Mouse (Mus musculus): ENCODE results near the gene Cbx4.

The Cbx4 gene

DNA sequence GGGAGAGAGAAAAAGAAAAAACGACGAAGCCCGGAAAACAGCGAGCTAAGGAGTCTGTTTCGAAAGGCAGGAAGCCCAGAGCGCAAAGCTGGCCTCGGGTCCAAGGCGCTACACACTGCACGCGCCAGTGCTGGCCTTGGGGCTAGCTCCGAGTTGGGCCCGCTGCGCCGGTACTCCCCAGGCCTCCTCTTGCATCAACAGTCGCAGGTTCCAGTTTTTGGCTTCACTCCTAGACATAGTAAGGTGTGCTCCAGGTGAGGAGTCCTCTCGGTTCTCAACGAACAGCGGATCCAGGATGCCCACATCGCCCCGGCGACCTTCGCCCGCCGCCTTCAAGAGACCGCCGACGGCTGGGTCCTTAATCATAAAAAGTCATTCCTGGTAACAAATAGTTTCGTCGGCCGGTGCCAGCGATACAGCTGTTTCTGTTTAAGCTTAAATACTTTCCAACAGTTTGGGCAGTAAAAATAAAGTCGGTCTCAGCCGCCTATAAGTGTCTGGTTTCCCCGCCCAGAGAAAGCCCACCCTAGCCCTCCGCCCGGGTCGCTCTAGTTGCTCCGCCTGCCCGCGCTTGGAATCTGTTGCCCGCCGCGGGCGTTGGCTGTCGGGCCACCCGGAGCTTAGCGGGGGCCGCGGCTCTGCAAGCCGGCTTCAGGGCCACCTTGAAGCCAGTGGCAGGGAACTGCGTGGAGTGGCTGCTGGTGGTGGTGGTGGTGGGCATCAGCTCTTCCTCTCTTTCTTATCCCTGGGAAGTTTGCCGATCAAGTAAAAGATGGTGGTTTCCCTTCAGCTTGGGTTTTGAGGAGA is 43.4 kb downstream of the Cbx4 start:
- no peak for DNase-seq (ENCODE audit: low read depth, low spot score)

DNA sequence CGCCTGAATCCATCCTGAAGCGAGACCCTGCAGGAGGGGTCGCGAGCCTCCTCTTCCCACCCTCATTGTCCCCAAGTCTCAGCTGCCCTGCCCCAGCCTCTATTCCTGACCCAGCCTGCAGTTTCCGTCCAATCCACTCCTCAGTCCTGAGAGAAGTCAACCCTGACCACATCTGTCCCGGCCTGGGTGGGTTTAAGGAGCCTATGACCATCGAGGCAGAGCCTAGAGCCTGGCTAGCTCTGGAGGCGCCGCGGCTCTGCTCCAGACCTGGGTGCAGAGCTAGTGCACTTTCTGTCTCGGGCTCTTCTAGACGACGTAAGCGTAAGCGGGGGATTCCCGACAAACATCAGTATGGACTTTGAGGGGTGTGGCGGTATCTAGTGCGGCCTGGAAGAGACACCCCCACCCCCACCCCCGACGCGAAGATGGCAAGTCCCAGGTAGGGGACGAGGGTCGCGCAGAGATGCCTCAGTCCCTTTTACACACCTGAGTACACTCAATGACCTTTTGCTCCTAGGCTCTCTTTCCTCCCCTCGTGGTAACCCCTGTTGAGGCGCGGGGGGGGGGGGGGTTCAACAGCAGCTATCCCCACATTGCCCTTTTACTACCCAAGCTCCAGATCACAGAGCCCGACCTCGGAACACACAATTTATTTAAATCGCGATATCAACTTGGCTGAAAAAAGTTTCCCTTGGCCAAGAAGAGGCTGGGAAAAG is 44.1 kb downstream of the Cbx4 start:
- no peak for DNase-seq (ENCODE audit: low read depth, low spot score)

DNA sequence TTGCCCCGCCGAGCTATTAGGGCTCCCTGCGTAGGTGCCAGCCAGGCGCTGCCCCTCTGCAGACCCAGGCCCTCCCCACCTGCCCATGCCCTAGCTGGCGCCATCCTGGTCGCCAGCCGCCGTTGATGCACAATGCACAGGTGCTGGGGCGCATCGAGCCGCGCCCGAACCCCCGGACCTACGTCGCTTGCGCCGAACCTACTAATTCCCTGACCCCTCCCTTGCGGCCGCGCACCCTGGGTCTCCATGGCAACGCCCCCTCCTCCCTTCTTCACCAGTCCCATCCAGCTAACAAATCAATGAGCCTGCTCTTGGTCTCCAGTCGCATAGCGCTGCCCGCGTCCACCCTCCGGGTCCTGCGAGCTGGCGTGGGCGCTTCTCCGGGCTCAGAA is 44.7 kb downstream of the Cbx4 start:
- peak; percentile 23 for DNase-seq (ENCODE audit: low read depth, low spot score)

DNA sequence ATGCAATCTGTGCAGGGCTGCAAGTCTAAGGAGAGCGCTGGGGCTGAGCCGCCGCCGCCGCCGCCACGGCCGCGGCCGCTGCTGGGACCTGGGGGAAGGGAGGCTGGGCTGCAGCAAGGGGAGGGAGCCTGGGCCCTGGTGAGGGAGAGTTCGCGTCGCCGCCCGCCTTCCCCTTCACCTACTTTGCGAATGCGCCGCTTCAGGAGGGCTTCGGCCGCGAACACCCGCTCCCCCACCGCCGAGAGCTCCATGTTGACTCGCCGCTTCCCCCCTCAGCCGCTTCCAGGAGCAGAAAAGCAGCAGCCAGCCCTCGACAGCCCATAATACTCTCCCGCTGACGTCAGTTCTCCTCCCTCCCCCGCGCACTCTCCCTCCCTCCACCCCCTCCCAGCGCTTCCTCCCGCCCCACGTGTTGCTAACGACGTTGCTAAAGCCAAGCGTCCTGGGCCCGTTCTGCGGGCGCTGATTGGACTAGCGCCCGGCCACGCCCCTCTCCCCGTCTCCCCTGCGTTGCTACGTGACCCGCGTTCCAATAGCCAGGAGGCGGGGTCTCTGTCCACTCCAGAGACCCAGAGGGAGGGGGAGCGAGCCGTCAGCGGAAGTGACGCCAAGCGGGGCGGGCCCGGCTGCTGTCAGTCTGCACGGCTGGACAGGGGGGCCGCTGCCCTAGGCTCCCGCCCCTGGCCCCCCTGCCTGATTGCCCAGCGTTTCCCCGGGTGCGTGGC is 45.3 kb downstream of the Cbx4 start, which contains the start of gene Cbx8:
Cbx8 (minus strand) TSS at position 370 of the 725 bp plus-strand sequence.
- peak; percentile 99 for DNase-seq (ENCODE audit: low read depth, low spot score)

DNA sequence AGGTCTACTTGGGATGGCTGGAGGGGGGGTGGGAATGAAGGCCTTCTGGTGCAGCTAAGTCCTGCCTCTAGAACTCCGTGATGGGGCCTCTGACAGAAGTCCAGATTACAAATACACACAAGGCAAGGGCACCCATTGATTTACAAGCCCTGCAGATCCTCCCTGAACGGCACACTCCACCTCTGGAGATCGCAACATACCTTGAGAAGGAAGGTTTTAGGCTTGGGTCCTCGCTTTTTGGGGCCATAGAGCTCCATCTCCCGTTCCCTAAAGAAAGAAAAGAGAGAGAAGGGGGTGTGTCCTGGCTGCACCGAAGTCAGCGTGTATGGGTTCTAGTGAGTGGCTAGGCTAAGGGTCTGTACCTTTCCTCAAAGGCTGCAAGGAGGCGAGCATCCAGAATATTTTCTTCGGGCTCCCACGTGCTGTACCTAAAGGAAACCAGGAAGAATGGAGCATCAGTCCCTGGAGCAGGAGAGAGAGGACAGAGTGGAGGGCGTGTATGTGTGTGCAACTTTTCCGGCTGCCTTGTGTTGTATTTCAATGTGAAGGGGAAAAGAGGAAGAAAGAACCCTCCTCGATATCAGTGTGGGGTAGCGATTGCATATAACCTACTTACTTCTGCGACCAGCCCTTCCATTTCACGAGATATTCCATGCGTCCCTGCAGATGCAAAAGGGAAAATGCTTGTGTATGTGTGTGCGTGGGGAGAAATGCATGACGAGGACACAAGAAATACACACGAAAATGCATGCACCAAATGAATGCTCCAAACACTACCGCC is 46.1 kb downstream of the Cbx4 start:
- peak; percentile 25 for DNase-seq (ENCODE audit: low read depth, low spot score)

DNA sequence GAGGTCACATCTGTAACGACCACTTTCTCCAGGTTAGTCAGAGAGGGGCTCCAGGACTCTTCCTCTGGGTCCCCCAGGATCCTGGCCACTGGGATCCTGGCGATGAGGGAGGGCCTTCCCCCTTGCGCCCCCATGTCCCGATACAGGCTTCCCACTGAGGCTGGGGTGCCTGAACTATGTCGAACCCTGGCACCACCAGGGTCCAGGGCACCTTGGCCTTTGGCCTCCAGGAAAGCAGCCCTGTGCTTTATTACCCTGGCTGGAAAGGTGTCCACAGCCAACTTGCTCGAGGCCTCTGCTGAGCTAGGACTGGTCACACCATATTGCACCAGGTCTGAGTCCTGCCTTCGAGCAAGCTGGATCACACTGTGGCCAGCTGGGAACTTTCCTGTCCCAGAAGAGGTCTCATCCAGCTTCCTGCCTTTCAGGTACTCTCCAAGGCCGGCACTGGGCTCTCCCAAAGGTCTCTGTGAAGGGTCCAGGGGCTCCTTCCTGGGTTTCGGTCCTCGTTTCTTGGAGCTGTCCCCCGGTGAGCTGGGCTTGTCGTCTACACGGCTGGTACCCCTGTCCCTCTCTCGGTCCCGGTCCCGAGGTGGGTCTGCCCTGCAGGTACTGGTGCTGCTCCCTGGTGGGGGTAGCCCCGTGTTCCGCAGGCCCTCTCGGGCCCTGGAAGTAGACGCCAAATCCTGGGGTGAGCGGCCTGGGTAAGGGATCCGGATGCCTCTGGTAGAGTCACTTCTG is 47.1 kb downstream of the Cbx4 start:
- DNase-seq (ENCODE audit: low read depth, low spot score): no peak

DNA sequence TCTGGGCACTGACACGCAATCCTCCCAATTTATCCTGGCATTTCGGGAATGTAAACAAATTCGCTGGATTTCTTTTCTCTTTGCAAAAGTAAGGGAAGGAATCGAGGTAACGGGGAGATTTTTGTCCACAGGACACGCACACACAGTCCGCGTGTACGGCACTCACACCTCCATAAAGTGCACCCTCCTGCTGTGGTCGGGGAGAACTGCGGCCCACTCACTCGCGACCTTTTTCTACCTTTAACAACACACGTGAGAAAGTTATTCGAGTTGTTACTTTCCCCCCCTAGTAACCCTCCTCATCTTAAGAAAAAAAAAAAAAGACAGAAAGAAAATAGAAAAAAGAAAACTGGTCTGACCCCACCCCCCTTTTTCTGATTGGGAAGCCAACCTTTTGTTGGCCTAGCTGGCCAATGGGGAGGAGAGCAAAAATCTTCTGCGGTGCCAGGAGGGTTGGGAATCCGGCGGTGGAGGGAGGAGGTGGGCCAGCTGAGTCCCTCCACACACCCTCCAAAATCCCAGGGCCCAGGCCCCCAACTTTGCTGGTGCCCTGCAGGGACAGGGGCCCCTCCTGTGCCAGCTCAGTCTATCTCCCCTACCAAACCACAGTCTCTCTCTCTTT is 48.1 kb downstream of the Cbx4 start:
- DNase-seq (ENCODE audit: low read depth, low spot score): peak; percentile 56

DNA sequence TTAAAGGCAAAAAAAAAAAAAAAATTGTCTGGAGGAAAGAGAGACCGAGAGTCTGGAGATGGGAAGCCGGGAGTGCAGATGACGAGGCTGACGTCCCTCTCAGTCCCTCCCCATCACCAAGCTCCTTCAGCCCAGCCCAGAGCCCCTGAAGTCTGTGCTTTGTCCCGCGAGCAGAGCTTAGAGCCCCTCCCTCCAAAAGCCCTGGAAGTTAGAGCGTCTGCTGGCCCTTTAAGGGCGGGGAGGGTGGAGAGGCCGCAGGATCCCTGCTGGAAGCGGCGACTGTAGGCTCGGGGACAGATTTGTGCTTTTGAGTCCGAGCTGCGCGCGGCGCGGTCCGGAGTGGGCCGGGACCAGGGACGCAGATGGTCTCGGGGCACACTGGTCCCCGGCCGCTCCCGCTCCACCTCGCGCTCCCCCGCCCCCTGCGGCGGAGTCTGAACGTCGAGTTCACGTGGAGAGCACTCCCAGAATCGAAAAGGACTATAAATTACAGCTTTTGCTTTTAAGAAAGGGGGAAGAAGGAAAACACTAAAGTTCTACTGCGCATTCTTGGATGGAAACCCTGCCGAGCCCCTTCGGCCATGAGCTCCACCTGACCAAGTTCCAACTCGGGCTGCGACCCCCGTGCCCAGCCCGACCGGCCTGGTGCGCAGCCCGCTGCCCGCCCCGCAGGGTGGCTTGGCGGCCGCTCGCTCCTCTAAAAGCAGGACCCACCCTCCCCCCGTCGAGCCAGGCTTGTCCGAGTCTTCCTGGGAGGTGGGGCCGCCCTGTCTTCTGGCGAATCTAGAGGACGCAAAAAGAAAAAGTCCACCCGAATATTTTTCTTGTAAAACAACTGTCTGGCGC is 48.9 kb downstream of the Cbx4 start:
- DNase-seq (ENCODE audit: low read depth, low spot score): no peak

DNA sequence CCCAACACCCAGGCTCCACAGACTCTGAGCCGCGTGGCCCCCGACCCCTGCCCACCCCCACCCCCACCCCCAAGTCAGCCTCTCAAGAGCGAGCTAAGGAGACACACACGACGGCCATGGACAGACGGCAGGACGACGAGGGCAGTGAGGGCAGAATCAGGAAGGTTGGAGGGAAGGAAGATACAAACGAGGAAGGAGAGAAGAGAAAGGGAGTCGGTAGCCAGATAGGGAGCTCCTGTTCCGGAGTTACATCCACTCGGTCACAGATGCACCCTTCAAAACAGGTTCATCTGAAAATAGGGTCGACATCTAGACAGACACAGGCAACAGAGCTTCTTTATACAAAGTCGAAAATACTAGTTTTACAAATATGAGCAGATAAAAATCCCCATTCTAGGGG is 49.6 kb downstream of the Cbx4 start:
- no peak for DNase-seq (ENCODE audit: low read depth, low spot score)

DNA sequence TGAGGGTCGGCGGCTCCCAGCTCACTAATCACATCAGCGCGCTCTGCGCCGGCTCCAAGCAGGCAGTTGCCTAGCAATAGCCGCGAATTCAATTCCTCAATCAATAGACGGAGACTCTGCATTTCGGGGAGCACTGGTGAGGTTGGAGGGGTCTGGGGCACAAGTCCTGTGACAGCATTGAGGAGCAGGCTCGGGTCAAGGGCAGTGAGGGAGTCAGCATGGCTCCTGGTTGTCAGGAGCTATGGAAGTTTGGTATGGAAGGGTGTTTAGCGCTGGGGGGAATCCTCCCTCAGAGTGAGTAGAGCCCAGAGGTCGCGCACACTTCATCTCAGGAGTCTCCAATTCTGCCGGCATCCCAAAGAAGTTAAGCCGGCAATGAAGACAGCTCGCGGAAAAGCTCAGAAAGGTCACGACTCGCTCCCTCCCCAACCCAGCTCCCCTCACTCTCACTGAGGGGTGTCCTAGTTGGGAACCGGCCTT is 50.3 kb downstream of the Cbx4 start:
- DNase-seq (ENCODE audit: low read depth, low spot score): no peak

DNA sequence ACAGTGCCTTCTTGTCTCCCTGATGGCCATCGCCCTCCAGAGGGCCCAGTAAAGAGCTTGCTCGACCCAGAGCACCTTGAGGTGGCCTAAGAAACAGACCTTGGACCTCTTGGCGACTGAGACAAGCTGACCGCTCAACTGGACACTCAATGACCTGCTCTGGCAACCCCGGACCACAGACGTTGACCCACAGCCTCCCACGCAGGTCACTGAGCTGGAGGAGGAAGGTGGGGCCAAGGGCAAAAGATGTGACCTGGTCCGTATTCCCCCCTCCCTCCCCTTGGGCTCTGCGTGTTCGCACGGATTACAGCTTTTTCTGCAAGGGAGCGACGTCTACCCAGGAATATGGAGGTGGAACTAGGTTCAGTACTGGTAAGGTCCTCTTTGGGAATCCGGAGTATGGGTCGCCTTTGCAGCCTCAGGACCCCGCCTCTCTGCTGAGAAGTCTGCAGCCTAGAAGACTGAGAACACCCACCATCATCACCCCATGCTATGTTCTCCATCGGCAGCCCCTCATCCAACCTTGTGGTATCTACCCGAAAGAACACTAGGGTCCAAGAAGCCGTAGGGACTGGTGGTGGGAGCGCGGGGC is 50.8 kb downstream of the Cbx4 start:
- DNase-seq (ENCODE audit: low read depth, low spot score): no peak

DNA sequence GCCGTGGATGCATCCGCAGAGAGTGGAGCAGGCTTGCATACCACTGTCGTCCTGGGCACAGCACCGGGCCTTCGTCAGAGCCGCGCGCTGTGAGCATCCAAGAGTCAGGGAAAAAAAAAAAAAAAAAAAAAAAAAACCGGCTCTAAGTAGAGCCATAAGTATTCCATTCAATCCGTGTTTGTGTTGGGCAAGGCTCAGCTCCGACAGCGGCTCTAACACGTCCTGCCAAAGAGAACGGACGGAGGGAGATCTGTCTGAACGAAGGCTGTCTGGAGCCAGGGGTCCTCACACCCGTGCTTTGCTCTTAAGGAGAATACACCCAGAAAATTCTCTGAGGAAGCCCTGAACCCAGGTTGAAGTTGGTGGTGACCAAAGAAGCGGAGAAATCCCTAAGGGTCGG is 51.4 kb downstream of the Cbx4 start:
- DNase-seq (ENCODE audit: low read depth, low spot score): no peak

DNA sequence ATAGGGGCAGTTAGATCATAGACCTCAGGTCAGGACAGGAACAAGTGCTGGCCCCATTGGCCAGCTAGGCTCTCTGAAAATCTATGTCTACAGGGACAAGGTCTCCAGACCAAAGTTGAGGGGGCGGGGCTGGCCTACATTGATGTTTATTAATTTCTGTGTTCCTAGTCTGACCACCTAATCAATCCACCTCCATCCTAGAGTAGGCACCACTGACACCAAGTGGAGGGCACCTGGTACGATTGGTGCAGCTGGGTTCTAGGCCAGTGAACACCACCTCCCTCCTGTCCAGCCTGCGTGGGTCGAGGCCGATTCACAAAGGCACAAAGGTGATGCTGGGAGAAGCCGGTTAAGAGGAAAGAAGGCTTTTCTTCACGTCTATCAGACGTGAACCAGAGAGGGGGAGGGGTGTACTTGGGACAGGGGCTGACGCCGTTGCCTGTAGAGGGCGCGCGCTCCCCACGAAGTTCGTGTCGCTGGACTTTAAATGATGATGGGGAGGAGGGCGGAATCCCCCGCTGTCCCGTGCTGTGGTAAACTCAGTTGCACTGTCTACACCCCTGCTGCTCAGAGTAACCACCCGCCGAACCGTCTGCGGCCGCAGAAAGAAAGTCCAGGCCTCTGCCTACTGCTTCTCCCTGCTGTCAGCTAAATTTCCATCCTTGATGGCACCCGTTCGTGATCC is 52.0 kb downstream of the Cbx4 start:
- DNase-seq (ENCODE audit: low read depth, low spot score): peak; percentile 81
